Mouse (Mus musculus) T-helper 2 cell (primary cell): ENCODE measurements around the gene Limd2.
"Not testable (repeated sequence)": the region's sequence is repeated elsewhere in the genome, so short reads cannot be mapped to it uniquely, and the experiment has no call there.

ENCODE experiments used
- in situ Hi-C: fragments of 300-600 bp; cut with MboI, MseI; formaldehyde crosslinking; loops from one replicate; pipeline ENCODE4 v1.15.1; 2025; ENCODE audit warnings: high pct_unique_total_duplicates

Gene Limd2

DNA sequence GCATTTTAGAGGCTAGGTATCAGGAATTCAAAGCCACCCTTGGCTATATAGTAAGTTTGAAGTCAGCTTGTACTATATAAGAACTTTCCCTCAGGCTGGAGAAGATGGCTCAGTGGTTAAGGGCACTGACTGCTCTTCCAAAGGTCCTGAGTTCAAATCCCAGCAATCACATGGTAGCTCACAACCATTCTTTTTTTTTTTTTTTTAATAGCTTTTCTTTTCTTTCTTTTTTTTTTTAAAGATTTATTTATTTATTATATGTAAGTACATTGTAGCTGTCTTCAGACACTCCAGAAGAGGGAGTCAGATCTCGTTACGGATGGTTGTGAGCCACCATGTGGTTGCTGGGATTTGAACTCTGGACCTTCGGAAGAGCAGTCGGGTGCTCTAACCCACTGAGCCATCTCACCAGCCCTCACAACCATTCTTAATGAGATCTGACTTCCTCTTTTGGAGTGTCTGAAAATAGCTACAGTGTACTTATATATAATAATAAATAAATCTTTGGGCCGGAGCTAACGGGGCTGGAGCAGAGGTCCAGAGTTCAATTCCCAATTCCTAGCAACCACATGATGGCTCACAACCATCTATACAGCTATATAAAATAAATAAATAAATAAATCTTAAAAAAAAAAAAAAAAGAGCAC is 33.8 kb downstream of the Limd2 start:
- in situ Hi-C loops = not testable (repeated sequence)

DNA sequence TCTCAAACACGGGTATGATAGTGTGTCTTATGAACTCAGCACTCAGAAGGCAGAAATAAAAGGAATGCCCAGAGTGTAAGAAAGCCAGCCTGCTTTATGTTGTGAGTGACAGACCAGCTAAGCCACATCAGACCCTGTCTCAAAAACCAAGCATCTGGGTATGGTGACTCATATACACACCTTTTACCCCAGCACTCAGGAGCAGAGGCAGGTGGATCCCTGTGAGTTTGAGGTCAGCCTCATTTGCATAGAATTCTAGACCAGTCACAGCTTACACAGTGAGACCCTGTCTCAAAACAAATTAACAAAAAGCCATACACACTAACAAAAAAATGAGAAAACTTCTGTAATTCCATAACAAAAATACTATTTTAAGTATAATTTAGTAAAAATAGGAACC is 34.8 kb downstream of the Limd2 start:
- in situ Hi-C loops = no loop called here

DNA sequence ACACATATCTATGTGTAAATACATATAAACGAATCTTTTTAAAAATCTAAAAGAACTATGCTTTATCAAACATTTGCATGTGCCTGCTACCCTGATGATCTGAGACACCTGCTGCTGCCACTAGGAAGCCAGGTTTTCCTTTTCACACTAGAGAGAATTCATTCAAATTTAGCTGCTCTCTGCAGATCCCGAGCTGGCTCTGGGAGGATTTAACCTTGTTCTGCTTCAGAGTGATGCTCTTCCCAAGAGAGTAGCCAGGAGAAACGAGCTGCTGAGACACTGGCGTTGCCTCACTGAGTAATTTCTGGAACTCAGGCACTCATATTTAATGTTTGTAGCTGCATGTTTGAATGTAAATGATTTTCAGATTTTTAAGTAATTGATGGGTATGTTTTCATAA is 35.9 kb downstream of the Limd2 start:
- in situ Hi-C loops = no loop called here

DNA sequence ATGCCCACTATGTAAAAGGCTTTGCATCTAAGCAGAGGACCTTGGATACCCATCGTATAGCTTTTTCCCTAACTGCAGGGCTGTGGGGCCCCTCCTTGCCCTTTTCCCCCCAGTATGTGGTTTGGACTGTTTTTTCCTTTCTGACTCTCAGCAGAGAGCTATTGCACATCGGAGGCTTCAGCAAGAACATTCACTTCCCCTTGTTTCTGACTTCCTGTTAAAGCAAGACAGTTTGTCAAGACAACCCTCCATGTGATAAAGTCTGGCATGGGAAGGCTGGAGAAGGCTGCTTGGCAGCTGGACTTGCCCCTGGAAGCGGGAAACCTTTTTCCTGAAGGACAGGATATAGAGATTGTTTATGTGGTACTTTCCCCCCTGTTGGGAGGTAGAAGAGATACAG is 37.9 kb downstream of the Limd2 start:
- in situ Hi-C loops = no loop called here

DNA sequence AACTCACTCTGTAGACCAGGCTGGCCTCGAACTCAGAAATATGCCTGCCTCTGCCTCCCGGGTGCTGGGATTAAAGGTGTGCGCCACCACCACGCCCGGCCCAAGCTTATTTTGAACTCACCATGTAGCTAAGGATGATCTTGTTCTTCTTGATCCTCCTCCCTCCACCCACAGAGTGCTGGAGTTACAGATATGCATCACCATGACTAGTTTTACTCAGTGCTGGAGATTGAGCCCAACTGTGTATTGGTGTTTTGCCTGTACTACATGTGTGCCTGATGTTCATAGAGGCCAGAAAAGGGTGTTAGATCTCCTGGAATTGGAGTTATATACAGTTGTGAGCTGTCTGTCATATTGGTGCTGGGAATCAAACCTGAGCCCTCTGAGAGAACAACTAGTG is 38.4 kb downstream of the Limd2 start:
- in situ Hi-C loops = no loop called here

DNA sequence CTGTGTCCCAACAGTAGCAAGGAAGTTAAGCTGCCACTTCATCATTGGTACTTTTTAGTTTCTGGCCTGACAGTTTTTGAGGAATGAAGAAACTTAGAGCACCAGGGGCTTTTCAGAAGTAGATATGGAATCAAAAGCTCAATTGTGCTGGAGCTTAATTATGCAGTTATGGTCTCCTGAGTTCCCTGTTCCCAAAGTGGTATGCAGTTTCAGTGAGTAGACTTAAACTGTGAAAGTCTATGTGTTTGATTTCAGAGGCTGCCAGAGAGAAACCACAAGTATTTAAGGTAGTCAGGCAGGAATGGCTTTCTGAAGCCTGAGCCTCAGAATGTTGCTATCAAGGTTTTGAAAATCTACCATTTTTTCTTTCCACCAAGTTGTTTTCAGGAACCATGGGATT is 49.0 kb downstream of the Limd2 start:
- in situ Hi-C loops = no loop called here
